Mouse (Mus musculus): ENCODE measurements around the gene Tbc1d4. TPM values are rescaled to one million over a fixed set of nuclear protein-coding genes. Genes with fewer than 3 reads are reported as not detected.

Gene Tbc1d4
- total and polyA plus RNA-seq, 2 experiments from 2014 or later, result 6.9 to 14.7 TPM

DNA sequence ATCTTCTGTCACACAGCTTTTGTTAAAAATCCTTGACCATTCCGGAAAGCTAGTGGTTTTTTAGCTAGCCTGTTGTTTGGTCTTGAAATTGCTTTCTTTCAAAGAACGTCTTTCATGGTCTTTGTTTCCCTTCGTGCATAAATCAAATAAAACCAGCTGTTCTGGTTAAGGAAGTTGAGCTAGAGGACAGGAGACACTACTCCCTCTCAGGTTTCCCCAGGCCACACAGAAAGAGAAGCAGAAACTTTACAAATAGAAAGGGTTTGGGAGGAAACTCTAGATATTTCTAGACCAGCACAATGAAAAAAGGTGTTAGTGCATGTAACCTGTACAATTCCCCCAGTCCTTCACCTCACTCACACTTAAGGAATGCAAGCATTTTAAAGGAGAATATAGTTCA is 33.3 kb downstream of the Tbc1d4 start:
- Histone ChIP-seq H3K4me3 (ENCODE audit: low read depth, low read length) (no peak overlapping the region), H3K9ac (no peak overlapping the region), H3K4me1 (ENCODE audit: insufficient read depth) (no peaks in the 10 kb centered on the region), H3K27me3 (ENCODE audit: insufficient read depth, low read length) (no peaks in the 10 kb centered on the region), H3K9me3 (ENCODE audit: low read length) (no peaks in the 10 kb centered on the region), H3K4me2 (ENCODE audit: low read depth) (no peak overlapping the region), H3K27ac (ENCODE audit: low read depth, low read length) (no peak overlapping the region), H3K36me3 (ENCODE audit: insufficient read depth) (no peaks in the 10 kb centered on the region)
- ATAC-seq, result no peak
- 32% methylated on average over 3 of the region's 3 CpGs for WGBS
- no peak for TF ChIP-seq CTCF (IDR thresholded peaks at IDR 0.05; ENCODE audit: low read depth)
- DNase-seq, result no peak

DNA sequence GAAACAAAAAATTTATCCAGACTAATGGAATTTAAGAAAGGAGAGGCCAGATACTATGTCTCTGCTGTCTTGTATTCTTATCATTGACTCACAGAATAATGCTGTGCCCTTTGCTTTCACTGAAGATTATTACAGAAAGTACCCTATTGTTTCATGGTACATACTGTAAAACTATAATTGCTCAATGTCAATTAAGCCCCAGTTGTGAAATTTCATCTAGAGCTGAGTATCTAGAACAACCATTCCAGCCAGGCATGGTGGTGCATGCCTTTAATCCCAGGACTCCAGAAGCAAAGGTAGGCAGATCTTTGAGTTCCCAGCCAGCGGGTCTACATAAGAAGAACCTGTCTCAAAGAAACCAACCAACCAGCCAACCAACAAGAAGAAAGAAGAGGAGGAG is 34.5 kb downstream of the Tbc1d4 start:
- Histone ChIP-seq H3K27me3 (ENCODE audit: insufficient read depth, low read length) (no peaks in the 10 kb centered on the region), H3K36me3 (ENCODE audit: insufficient read depth) (no peaks in the 10 kb centered on the region), H3K4me1 (ENCODE audit: insufficient read depth) (no peaks in the 10 kb centered on the region), H3K4me2 (ENCODE audit: low read depth) (no peak overlapping the region), H3K4me3 (ENCODE audit: low read depth, low read length) (no peak overlapping the region), H3K9me3 (ENCODE audit: low read length) (no peaks in the 10 kb centered on the region), H3K9ac (no peak overlapping the region), H3K27ac (ENCODE audit: low read depth, low read length) (no peak overlapping the region)
- TF ChIP-seq CTCF (IDR thresholded peaks at IDR 0.05; ENCODE audit: low read depth), result no peak
- DNase-seq (no peak), ATAC-seq (no peak)
- WGBS, result 100% methylated on average over 1 of the region's 1 CpGs

DNA sequence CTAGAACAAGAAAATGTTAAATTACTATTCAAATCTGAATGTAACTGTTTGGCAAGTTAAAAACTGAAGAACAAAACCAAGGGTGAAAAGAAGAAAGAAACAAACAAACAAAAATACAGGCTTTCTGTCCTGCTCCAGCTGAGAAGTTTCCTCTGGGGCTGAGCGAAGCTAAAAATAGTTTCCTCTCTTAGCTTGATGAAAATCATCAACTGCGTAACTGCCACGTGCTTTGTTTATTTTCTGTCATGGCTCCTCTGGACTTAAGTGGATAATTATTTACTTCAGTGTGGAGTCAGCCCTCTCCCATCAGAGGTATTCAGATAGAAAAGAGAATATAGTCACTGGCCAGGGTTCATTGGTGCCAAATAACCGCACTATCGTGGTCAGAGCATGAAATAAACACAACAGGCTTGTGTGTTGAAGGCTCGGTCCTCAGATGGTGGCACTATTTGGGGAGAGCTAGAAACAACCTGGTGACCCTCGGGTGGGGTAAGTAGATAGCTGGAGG is 35.8 kb downstream of the Tbc1d4 start:
- no peaks in the 10 kb centered on the region for H3K36me3 ChIP-seq (ENCODE audit: insufficient read depth)
- no peak for DNase-seq
- H3K27ac ChIP-seq (ENCODE audit: low read depth, low read length), result no peak overlapping the region
- H3K4me1 ChIP-seq (ENCODE audit: insufficient read depth), result no peaks in the 10 kb centered on the region
- no peaks in the 10 kb centered on the region for H3K9me3 ChIP-seq (ENCODE audit: low read length)
- no peak overlapping the region for H3K4me3 ChIP-seq (ENCODE audit: low read depth, low read length)
- H3K4me2 ChIP-seq (ENCODE audit: low read depth), result no peak overlapping the region
- ATAC-seq, result no peak
- 82% methylated on average over 7 of the region's 7 CpGs for WGBS
- no peaks in the 10 kb centered on the region for H3K27me3 ChIP-seq (ENCODE audit: insufficient read depth, low read length)
- no peak for TF ChIP-seq CTCF (IDR thresholded peaks at IDR 0.05; ENCODE audit: low read depth)
- no peak overlapping the region for H3K9ac ChIP-seq

DNA sequence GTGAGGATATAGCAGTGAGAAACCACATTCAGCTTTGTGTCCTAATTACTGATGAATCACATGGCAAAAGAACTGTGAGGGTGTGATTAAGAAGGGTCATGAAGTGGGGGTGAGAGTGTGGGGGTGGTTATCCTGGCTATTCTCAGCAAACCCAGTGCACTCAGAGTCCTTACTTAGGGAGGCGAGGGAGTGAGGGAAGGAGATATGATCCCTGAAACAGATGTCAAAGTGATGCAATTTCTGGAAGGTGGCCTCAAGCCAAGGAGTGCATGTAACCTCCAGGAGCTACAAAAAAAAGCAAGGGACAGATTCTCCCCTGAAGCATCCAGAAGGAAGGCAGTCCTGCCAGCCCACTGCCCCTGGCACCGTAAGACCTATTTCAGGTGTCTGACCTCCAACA is 40.2 kb downstream of the Tbc1d4 start:
- H3K4me3 ChIP-seq (ENCODE audit: low read depth, low read length), result no peak overlapping the region
- H3K9ac ChIP-seq, result no peak overlapping the region
- H3K4me2 ChIP-seq (ENCODE audit: low read depth), result no peak overlapping the region
- 66% methylated on average over 2 of the region's 2 CpGs for WGBS
- ATAC-seq (no peak), DNase-seq (no peak)
- H3K27me3 ChIP-seq (ENCODE audit: insufficient read depth, low read length), result no peaks in the 10 kb centered on the region
- H3K4me1 ChIP-seq (ENCODE audit: insufficient read depth), result no peaks in the 10 kb centered on the region
- H3K27ac ChIP-seq (ENCODE audit: low read depth, low read length), result no peak overlapping the region
- TF ChIP-seq CTCF (IDR thresholded peaks at IDR 0.05; ENCODE audit: low read depth), result no peak
- no peaks in the 10 kb centered on the region for H3K36me3 ChIP-seq (ENCODE audit: insufficient read depth)
- H3K9me3 ChIP-seq (ENCODE audit: low read length), result no peaks in the 10 kb centered on the region

DNA sequence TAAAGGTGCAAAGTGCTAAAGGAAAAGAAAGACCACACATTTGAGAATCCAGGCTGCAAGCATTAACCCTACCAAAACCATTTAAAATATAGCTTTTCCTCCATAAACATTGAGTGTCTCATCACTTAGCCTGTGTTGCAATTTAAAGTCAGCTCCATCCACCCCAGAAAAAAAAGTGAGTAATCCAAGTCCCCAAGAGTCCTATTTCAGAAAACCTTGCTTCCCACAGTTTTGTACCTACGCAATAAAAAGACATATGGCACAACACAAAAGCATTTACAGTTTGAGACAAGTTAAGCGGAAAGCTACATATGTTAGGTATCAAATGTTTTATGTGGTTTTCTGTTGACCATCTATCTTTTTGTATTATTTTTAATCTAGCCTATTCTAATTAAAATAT is 42.3 kb downstream of the Tbc1d4 start:
- no peaks in the 10 kb centered on the region for H3K9me3 ChIP-seq (ENCODE audit: low read length)
- no peaks in the 10 kb centered on the region for H3K36me3 ChIP-seq (ENCODE audit: insufficient read depth)
- H3K4me1 ChIP-seq (ENCODE audit: insufficient read depth), result no peaks in the 10 kb centered on the region
- no peak overlapping the region for H3K4me3 ChIP-seq (ENCODE audit: low read depth, low read length)
- no peak for TF ChIP-seq CTCF (IDR thresholded peaks at IDR 0.05; ENCODE audit: low read depth)
- H3K4me2 ChIP-seq (ENCODE audit: low read depth), result no peak overlapping the region
- WGBS, result 91% methylated on average over 2 of the region's 2 CpGs
- H3K27me3 ChIP-seq (ENCODE audit: insufficient read depth, low read length), result no peaks in the 10 kb centered on the region
- H3K27ac ChIP-seq (ENCODE audit: low read depth, low read length), result no peak overlapping the region
- H3K9ac ChIP-seq, result no peak overlapping the region
- no peak for ATAC-seq
- DNase-seq, result no peak

DNA sequence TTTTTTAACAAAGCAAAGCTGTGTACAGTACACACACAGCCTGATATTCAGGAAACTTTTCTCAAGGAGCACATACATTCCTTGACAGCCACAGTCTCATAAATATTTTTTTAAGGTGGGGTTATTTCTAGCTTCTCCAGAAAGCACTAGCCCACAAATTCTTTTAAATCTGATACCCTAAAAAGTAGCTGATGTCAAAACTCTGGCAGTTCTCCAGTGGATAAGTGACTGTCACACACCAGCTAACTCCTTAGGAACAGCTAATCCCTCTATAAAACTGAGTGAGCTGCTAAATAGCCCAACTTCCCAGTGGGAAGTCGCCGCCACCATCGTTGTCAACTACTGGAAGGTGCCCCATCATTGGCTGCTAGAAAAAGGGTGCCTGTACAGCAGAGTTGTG is 43.3 kb downstream of the Tbc1d4 start:
- DNase-seq (no peak), ATAC-seq (no peak)
- H3K4me3 ChIP-seq (ENCODE audit: low read depth, low read length), result no peak overlapping the region
- H3K9me3 ChIP-seq (ENCODE audit: low read length), result no peaks in the 10 kb centered on the region
- 60% methylated on average over 3 of the region's 3 CpGs for WGBS
- no peak overlapping the region for H3K27ac ChIP-seq (ENCODE audit: low read depth, low read length)
- 0 out of 2 replicates have a peak, but pooled peaks cover 4% of the 10 kb centered on the region for H3K4me1 ChIP-seq (ENCODE audit: insufficient read depth)
- H3K27me3 ChIP-seq (ENCODE audit: insufficient read depth, low read length), result no peaks in the 10 kb centered on the region
- no peak overlapping the region for H3K9ac ChIP-seq
- no peak overlapping the region for H3K4me2 ChIP-seq (ENCODE audit: low read depth)
- TF ChIP-seq CTCF (IDR thresholded peaks at IDR 0.05; ENCODE audit: low read depth), result no peak
- no peaks in the 10 kb centered on the region for H3K36me3 ChIP-seq (ENCODE audit: insufficient read depth)

DNA sequence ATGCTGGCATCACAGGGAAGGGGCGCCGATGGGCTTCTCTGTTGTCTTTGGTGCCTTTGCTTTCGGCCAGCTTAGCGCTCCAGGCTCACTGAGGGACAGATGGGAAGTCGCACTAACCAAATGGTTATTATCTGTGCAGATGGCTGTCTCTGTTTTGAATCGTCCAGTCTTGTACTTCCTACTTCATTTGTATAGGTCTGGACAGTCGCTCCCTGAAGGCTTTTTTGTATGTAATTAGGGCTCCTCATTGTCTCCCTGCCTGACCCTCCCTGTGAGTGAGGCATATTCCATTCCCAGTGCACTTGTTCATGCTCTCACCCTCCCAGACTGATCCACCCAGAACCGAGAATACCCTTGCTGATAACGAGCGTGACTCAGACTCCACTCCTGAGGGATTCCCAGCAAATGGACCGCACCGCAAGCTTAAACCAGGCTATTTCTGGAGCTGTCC is 47.7 kb downstream of the Tbc1d4 start:
- no peaks in the 10 kb centered on the region for H3K36me3 ChIP-seq (ENCODE audit: insufficient read depth)
- peak overlapping the region; percentile 20 for H3K4me2 ChIP-seq (ENCODE audit: low read depth)
- 49% methylated on average over 12 of the region's 12 CpGs for WGBS
- peak; percentile 36 for ATAC-seq
- no peak for TF ChIP-seq CTCF (IDR thresholded peaks at IDR 0.05; ENCODE audit: low read depth)
- no peak overlapping the region for H3K9ac ChIP-seq
- H3K9me3 ChIP-seq (ENCODE audit: low read length), result no peaks in the 10 kb centered on the region
- no peak overlapping the region for H3K4me3 ChIP-seq (ENCODE audit: low read depth, low read length)
- H3K4me1 ChIP-seq (ENCODE audit: insufficient read depth), result 0 out of 2 replicates have a peak, but pooled peaks cover 4% of the 10 kb centered on the region
- H3K27me3 ChIP-seq (ENCODE audit: insufficient read depth, low read length), result no peaks in the 10 kb centered on the region
- H3K27ac ChIP-seq (ENCODE audit: low read depth, low read length), result no peak overlapping the region
- peak; percentile 25 for DNase-seq

Data from forebrain, postnatal 0 days (tissue).